In genomic region chr1:176834880-176835279, GRCm38 (mm10) we compare ENCODE assay signal across 8 mouse cellular contexts. TPM values are rescaled to one million over a fixed set of nuclear protein-coding genes. Genes with fewer than 3 reads are reported as not detected.
A peak's percentile ranks its signal among the peaks of the same experiment; 100 is the strongest.
DNase-seq lines count a peak whose midpoint lies in the region; ATAC-seq and TF ChIP-seq lines count a peak whose summit lies in the region.

No protein-coding gene starts in this region.

- no peaks in the 10 kb centered on the region for H3K27me3 ChIP-seq in heart, embryonic 13.5 days (replicated peaks)
- no peaks in the 10 kb centered on the region for H3K27me3 ChIP-seq in G1E (ENCODE audit: insufficient read depth, low read length)
- H3K27me3 ChIP-seq in embryonic facial prominence, embryonic 15.5 days = peaks cover 4% of the 10 kb centered on the region; the same call in 1 of the 2 replicates

- no peak for ATAC-seq in heart, embryonic 13.5 days (ENCODE audit: extremely low read depth, insufficient number of reproducible peaks, low FRiP score, low TSS enrichment)
- ATAC-seq in G1E (ENCODE audit: extremely low read depth, insufficient number of reproducible peaks, low FRiP score, poor library complexity, severe bottlenecking) = peak; percentile 35
- no peak for ATAC-seq in embryonic facial prominence, embryonic 15.5 days (ENCODE audit: insufficient number of reproducible peaks, low FRiP score, low TSS enrichment, low read depth)
- 0 out of 2 replicates have a peak, but pooled peaks have one; percentile 5 for ATAC-seq in megakaryocyte progenitor cell, adult 5-6 weeks (replicated peaks; ENCODE audit: poor library complexity)

- no peaks in the 10 kb centered on the region for H3K36me3 ChIP-seq in heart, embryonic 13.5 days
- peaks cover 23% of the 10 kb centered on the region for H3K36me3 ChIP-seq in G1E (replicated peaks)
- H3K36me3 ChIP-seq in embryonic facial prominence, embryonic 15.5 days = no peaks in the 10 kb centered on the region

- no peak overlapping the region for H3K27ac ChIP-seq in heart, embryonic 13.5 days (replicated peaks)
- H3K27ac ChIP-seq in embryonic facial prominence, embryonic 15.5 days (replicated peaks) = no peak overlapping the region

- intact Hi-C loops in heart, postnatal 14 days (cut with DNase I) = no loop called here

- H3K4me2 ChIP-seq in heart, embryonic 13.5 days = peak overlapping the region; percentile 84
- 0 out of 2 replicates have a peak overlapping the region, but pooled peaks have one; percentile 77 for H3K4me2 ChIP-seq in embryonic facial prominence, embryonic 15.5 days (replicated peaks)

- TF ChIP-seq CTCF in G1E (IDR thresholded peaks at IDR 0.05; ENCODE audit: low read depth, low read length) = no peak

- peak overlapping the region; percentile 79; the same call in 1 of the 2 replicates for H3K9ac ChIP-seq in heart, embryonic 13.5 days
- H3K9ac ChIP-seq in embryonic facial prominence, embryonic 15.5 days = no peak overlapping the region

- 33% methylated on average over 6 of the region's 6 CpGs for WGBS in heart, embryonic 13.5 days
- 48% methylated on average over 6 of the region's 6 CpGs for WGBS in embryonic facial prominence, embryonic 15.5 days

- peaks cover 18% of the 10 kb centered on the region for H3K4me1 ChIP-seq in heart, embryonic 13.5 days
- H3K4me1 ChIP-seq in G1E (ENCODE audit: insufficient read depth, low read depth, low read length) = peaks cover 24% of the 10 kb centered on the region
- H3K4me1 ChIP-seq in embryonic facial prominence, embryonic 15.5 days = peaks cover 6% of the 10 kb centered on the region

- H3K9me3 ChIP-seq in heart, embryonic 13.5 days = no peaks in the 10 kb centered on the region
- H3K9me3 ChIP-seq in G1E (replicated peaks) = no peaks in the 10 kb centered on the region
- no peaks in the 10 kb centered on the region for H3K9me3 ChIP-seq in embryonic facial prominence, embryonic 15.5 days (replicated peaks)

- DNase-seq in heart, postnatal 14 days = no peak
- no peak for DNase-seq in G1E (ENCODE audit: low spot score)
- no peak for DNase-seq in thymus, postnatal 10 days (ENCODE audit: low spot score in 2 of 2)
- DNase-seq in spleen, postnatal 36 days (ENCODE audit: low spot score in 2 of 2) = no peak
- no peak for DNase-seq in urinary bladder, postnatal 10 days (ENCODE audit: low spot score)

- H3K4me3 ChIP-seq in heart, embryonic 13.5 days = peak overlapping the region; percentile 54
- H3K4me3 ChIP-seq in G1E (ENCODE audit: low read depth, low read length) = peak overlapping the region; percentile 78
- no peak overlapping the region for H3K4me3 ChIP-seq in embryonic facial prominence, embryonic 15.5 days (replicated peaks)

RNA-seq across cellular contexts. Expression of gene Sdccag8, which starts 20.4 kb away (rescaled TPM):
- polyA plus RNA-seq in heart, embryonic 13.5 days (2015; fragmentation: Nextera tagmentation; extraction: Ambion mirVana) = 8.7 and 10.6 TPM in 2 replicates
- 1 to 10 TPM; 5.2 to 5.9 TPM for total RNA-seq in heart, postnatal 14 days (2021)
- 11.9 and 12.5 TPM in 2 replicates for total RNA-seq in G1E (2014; fragmentation: Nextera tagmentation)
- total RNA-seq in G1E (2017) = 19.9 and 20.2 TPM in 2 replicates
- polyA plus RNA-seq in G1E (2012) = 2.2 TPM in 2 replicates
- polyA plus RNA-seq in embryonic facial prominence, embryonic 15.5 days (2015; fragmentation: Nextera tagmentation; extraction: Ambion mirVana) = 21.3 and 21.4 TPM in 2 replicates
- total RNA-seq in megakaryocyte progenitor cell, adult 5-6 weeks (2015) = 9.4 and 12.8 TPM in 2 replicates
- total RNA-seq in megakaryocyte progenitor cell, adult 5-6 weeks (2017) = 23.2 and 25.4 TPM in 2 replicates

RNA-seq across cellular contexts. Expression of gene Cep170, which starts 21.0 kb away (rescaled TPM):
- polyA plus RNA-seq in heart, embryonic 13.5 days (2015; fragmentation: Nextera tagmentation; extraction: Ambion mirVana) = 18.9 and 19.8 TPM in 2 replicates
- total RNA-seq in heart, postnatal 14 days (2021) = 10 to 100 TPM; 26.7 to 29.4 TPM
- total RNA-seq in G1E (2014; fragmentation: Nextera tagmentation) = 114 and 124 TPM in 2 replicates
- total RNA-seq in G1E (2017) = 61.5 and 75.9 TPM in 2 replicates
- polyA plus RNA-seq in G1E (2012) = 2.0 and 2.5 TPM in 2 replicates
- 28.9 and 32.9 TPM in 2 replicates for polyA plus RNA-seq in embryonic facial prominence, embryonic 15.5 days (2015; fragmentation: Nextera tagmentation; extraction: Ambion mirVana)
- 32.9 and 42.4 TPM in 2 replicates for total RNA-seq in megakaryocyte progenitor cell, adult 5-6 weeks (2015)
- 28.2 and 32.0 TPM in 2 replicates for total RNA-seq in megakaryocyte progenitor cell, adult 5-6 weeks (2017)

Comparison
In these comparisons a context has a peak if more than half of its experiments do, and no peak if none do; other contexts are left out.
1. ATAC-seq: peak in G1E (single experiment) and megakaryocyte progenitor cell, adult 5-6 weeks (single experiment); none in heart, embryonic 13.5 days (single experiment) and embryonic facial prominence, embryonic 15.5 days (single experiment).